Mouse (Mus musculus): ENCODE results near the gene Adamts2.

- no peak for TF ChIP-seq CTCF (IDR thresholded peaks at IDR 0.05; ENCODE audit: extremely low read depth, insufficient read length, insufficient replicate concordance, low read depth, low read length)
- TF ChIP-seq POLR2A (IDR thresholded peaks at IDR 0.05; ENCODE audit: low read depth, low read length) = no peak
These were observed 22.8 kb downstream of the Adamts2 start for GRCm38 (mm10) chr11:50624720-50625119.
